Comparison of ENCODE assay signal across 8 mouse cellular contexts in genomic region chr6:47593590-47593989, GRCm38 (mm10). TPM values are rescaled to one million over a fixed set of nuclear protein-coding genes. Genes with fewer than 3 reads are reported as not detected.
DNase-seq lines count a peak whose midpoint lies in the region; ATAC-seq lines count a peak whose summit lies in the region.

No protein-coding gene starts in this region.

- DNase-seq in neural tube, embryonic 11.5 days (ENCODE audit: low spot score), result no peak
- no peak for DNase-seq in neural tube, embryonic 10.5 days (ENCODE audit: extremely low spot score, low spot score)
- no peak for DNase-seq in forebrain, embryonic 10.5 days (ENCODE audit: extremely low spot score, low spot score)
- no peak for DNase-seq in frontal cortex, postnatal 36 days (ENCODE audit: low spot score in 2 of 2)
- DNase-seq in adrenal gland, adult 8-10 months, result no peak
- DNase-seq in frontal cortex, postnatal 10 days (ENCODE audit: low spot score in 2 of 2), result no peak

- H3K27me3 ChIP-seq in neural tube, embryonic 11.5 days (ENCODE audit: control insufficient read depth, insufficient read depth, low read length), result no peaks in the 10 kb centered on the region
- H3K27me3 ChIP-seq in forebrain, embryonic 10.5 days (ENCODE audit: poor library complexity, severe bottlenecking), result no peaks in the 10 kb centered on the region
- H3K27me3 ChIP-seq in limb, embryonic 12.5 days, result no peaks in the 10 kb centered on the region
- no peaks in the 10 kb centered on the region for H3K27me3 ChIP-seq in stomach, embryonic 14.5 days (ENCODE audit: control insufficient read depth, insufficient read depth, low read length)

- peak overlapping the region; percentile 99 for H3K27ac ChIP-seq in neural tube, embryonic 11.5 days (ENCODE audit: low read depth, low read length)
- peak overlapping the region; percentile 100 for H3K27ac ChIP-seq in forebrain, embryonic 10.5 days
- no peak overlapping the region for H3K27ac ChIP-seq in limb, embryonic 12.5 days
- peak overlapping the region; percentile 94; the same call in 1 of the 2 replicates for H3K27ac ChIP-seq in stomach, embryonic 14.5 days (ENCODE audit: low read length)

- no peak for ATAC-seq in neural tube, embryonic 11.5 days (ENCODE audit: insufficient read depth, low FRiP score, low TSS enrichment)
- no peak for ATAC-seq in limb, embryonic 12.5 days (ENCODE audit: insufficient number of reproducible peaks, insufficient read depth, low FRiP score, low TSS enrichment, low read depth)
- ATAC-seq in stomach, embryonic 14.5 days (ENCODE audit: insufficient number of reproducible peaks, insufficient read depth, low FRiP score, low read depth), result no peak

- no peaks in the 10 kb centered on the region for H3K9me3 ChIP-seq in neural tube, embryonic 11.5 days (ENCODE audit: control insufficient read depth, low read length)
- H3K9me3 ChIP-seq in forebrain, embryonic 10.5 days, result no peaks in the 10 kb centered on the region
- no peaks in the 10 kb centered on the region for H3K9me3 ChIP-seq in limb, embryonic 12.5 days
- H3K9me3 ChIP-seq in stomach, embryonic 14.5 days (ENCODE audit: control insufficient read depth, low read depth, low read length), result no peaks in the 10 kb centered on the region

- peaks cover 3% of the 10 kb centered on the region; the same call in 1 of the 2 replicates for H3K4me1 ChIP-seq in neural tube, embryonic 11.5 days (ENCODE audit: control insufficient read depth, insufficient read depth, low read length)
- H3K4me1 ChIP-seq in forebrain, embryonic 10.5 days, result peaks cover 36% of the 10 kb centered on the region
- peaks cover 20% of the 10 kb centered on the region for H3K4me1 ChIP-seq in limb, embryonic 12.5 days (replicated peaks)
- H3K4me1 ChIP-seq in stomach, embryonic 14.5 days (ENCODE audit: control insufficient read depth, insufficient read depth, low read length), result 0 out of 2 replicates have a peak, but pooled peaks cover 3% of the 10 kb centered on the region

- peak overlapping the region; percentile 66 for H3K4me2 ChIP-seq in neural tube, embryonic 11.5 days (ENCODE audit: low read depth)
- peak overlapping the region; percentile 77 for H3K4me2 ChIP-seq in limb, embryonic 12.5 days
- peak overlapping the region; percentile 76 for H3K4me2 ChIP-seq in stomach, embryonic 14.5 days (replicated peaks; ENCODE audit: low read depth, low read length)

- H3K36me3 ChIP-seq in neural tube, embryonic 11.5 days (ENCODE audit: control insufficient read depth, insufficient read depth, low read length), result no peaks in the 10 kb centered on the region
- no peaks in the 10 kb centered on the region for H3K36me3 ChIP-seq in forebrain, embryonic 10.5 days (replicated peaks)
- no peaks in the 10 kb centered on the region for H3K36me3 ChIP-seq in limb, embryonic 12.5 days
- no peaks in the 10 kb centered on the region for H3K36me3 ChIP-seq in stomach, embryonic 14.5 days (ENCODE audit: control insufficient read depth, insufficient read depth, low read length)

- 15% methylated on average over 9 of the region's 9 CpGs for WGBS in neural tube, embryonic 11.5 days
- 21% methylated on average over 9 of the region's 9 CpGs for WGBS in forebrain, embryonic 10.5 days
- WGBS in limb, embryonic 12.5 days, result 13% methylated on average over 9 of the region's 9 CpGs
- 9% methylated on average over 9 of the region's 9 CpGs for WGBS in stomach, embryonic 14.5 days

- peak overlapping the region; percentile 97 for H3K4me3 ChIP-seq in neural tube, embryonic 11.5 days (ENCODE audit: low read depth, low read length)
- peak overlapping the region; percentile 94 for H3K4me3 ChIP-seq in forebrain, embryonic 10.5 days
- H3K4me3 ChIP-seq in limb, embryonic 12.5 days (replicated peaks), result peak overlapping the region; percentile 93
- H3K4me3 ChIP-seq in stomach, embryonic 14.5 days (ENCODE audit: low read depth, low read length), result peak overlapping the region; percentile 53

- H3K9ac ChIP-seq in neural tube, embryonic 11.5 days (ENCODE audit: low read length), result peak overlapping the region; percentile 100
- H3K9ac ChIP-seq in limb, embryonic 12.5 days (replicated peaks), result peak overlapping the region; percentile 99
- H3K9ac ChIP-seq in stomach, embryonic 14.5 days (replicated peaks; ENCODE audit: low read depth, low read length), result peak overlapping the region; percentile 90

RNA-seq across cellular contexts. Expression of gene Ezh2, which starts 1.6 kb away (rescaled TPM):
- polyA plus RNA-seq in neural tube, embryonic 11.5 days (2014; fragmentation: Nextera tagmentation; extraction: Ambion mirVana), result 155 and 168 TPM in 2 replicates
- 210 and 213 TPM in 2 replicates for polyA plus RNA-seq in forebrain, embryonic 10.5 days (2016; fragmentation: Nextera tagmentation; extraction: Ambion mirVana)
- 178 and 184 TPM in 2 replicates for polyA plus RNA-seq in limb, embryonic 12.5 days (2016; fragmentation: Nextera tagmentation; extraction: Ambion mirVana)
- polyA plus RNA-seq in stomach, embryonic 14.5 days (2014; fragmentation: Nextera tagmentation; extraction: Ambion mirVana), result 87.7 and 97.6 TPM in 2 replicates
- total RNA-seq in adrenal gland, adult 8-10 months (2022), result 10 to 100 TPM in 3 of 4 experiments, 1 to 10 TPM in 1; 7.6 to 16.1 (median 12.4) TPM
